Mouse (Mus musculus) kidney, postnatal 0 days (tissue): ENCODE data around the gene Ubr1. TPM values are rescaled to one million over a fixed set of nuclear protein-coding genes. Genes with fewer than 3 reads are reported as not detected.

ENCODE experiments used
- ATAC-seq: fragments of 200-750 bp; cut with Nextera tagmentation; replicated peaks from 2 replicates; pipeline ENCODE4 v1.8.0; 2017; ENCODE audit warnings: low read depth, moderate number of reproducible peaks, moderate TSS enrichment, moderate library complexity; ENCODE audit not compliant: low FRiP score
- DNase-seq: peaks from one replicate; pipeline ENCODE4 v3.0.0-alpha.2; 2016; ENCODE audit warnings: low spot score
- H3K27ac ChIP-seq: fragments of 300-500 bp; sonication (generic); 2 replicates; pipeline ENCODE4 v1.5.1; 2014; ENCODE audit warnings: mild to moderate bottlenecking
- H3K27me3 ChIP-seq: fragments of 300-500 bp; sonication (generic); 2 replicates; pipeline ENCODE4 v1.6.1; 2014; ENCODE audit warnings: low read length, mixed read lengths; ENCODE audit not compliant: insufficient read depth
- H3K36me3 ChIP-seq: fragments of 300-500 bp; sonication (generic); 2 replicates; pipeline ENCODE4 v1.6.1; 2014; ENCODE audit warnings: low read length, mixed read lengths; ENCODE audit not compliant: insufficient read depth
- H3K4me1 ChIP-seq: fragments of 300-500 bp; sonication (generic); replicated peaks from 2 replicates; pipeline ENCODE4 v1.6.1; 2014; ENCODE audit warnings: antibody characterized with exemption, low read length, mixed read lengths; ENCODE audit not compliant: insufficient read depth
- H3K4me2 ChIP-seq: fragments of 300-500 bp; sonication (generic); 2 replicates; pipeline ENCODE4 v1.6.1; 2014; ENCODE audit warnings: mild to moderate bottlenecking, low read length, moderate library complexity, mixed read lengths
- H3K4me3 ChIP-seq: fragments of 300-500 bp; sonication (generic); replicated peaks from 2 replicates; pipeline ENCODE4 v1.5.1; 2014; ENCODE audit warnings: low read depth, low read length
- H3K9ac ChIP-seq: fragments of 300-500 bp; sonication (generic); 2 replicates; pipeline ENCODE4 v1.6.1; 2014; ENCODE audit warnings: low read depth, low read length
- H3K9me3 ChIP-seq: fragments of 300-500 bp; sonication (generic); replicated peaks from 2 replicates; pipeline ENCODE4 v1.6.1; 2016; ENCODE audit warnings: low read length, inconsistent platforms, mixed read lengths
- CTCF ChIP-seq: IDR thresholded peaks from 2 replicates; pipeline ENCODE4 v1.5.1; 2016; ENCODE audit warnings: antibody characterized with exemption, low read depth, mild to moderate bottlenecking, moderate library complexity
- WGBS: fragments of 180-500 bp; shearing (Covaris S2); extraction: QIAGEN DNeasy Blood & Tissue Kit; methylation state at CpG from one replicate; pipeline ENCODE4 v1.1.7; 2014; 5-methylcytosine and 5-hydroxymethylcytosine counted together
- polyA plus RNA-seq: library from polyadenylated mRNA; unstranded; fragments of >200 nt; fragmentation: Nextera tagmentation; extraction: Ambion mirVana; gene quantifications from 2 replicates; pipeline ENCODE4 v1.2.1, GENCODE M21; 2015

Ubr1 gene
- polyA plus RNA-seq, 1 experiment from 2014 or later: 16.2 TPM

DNA sequence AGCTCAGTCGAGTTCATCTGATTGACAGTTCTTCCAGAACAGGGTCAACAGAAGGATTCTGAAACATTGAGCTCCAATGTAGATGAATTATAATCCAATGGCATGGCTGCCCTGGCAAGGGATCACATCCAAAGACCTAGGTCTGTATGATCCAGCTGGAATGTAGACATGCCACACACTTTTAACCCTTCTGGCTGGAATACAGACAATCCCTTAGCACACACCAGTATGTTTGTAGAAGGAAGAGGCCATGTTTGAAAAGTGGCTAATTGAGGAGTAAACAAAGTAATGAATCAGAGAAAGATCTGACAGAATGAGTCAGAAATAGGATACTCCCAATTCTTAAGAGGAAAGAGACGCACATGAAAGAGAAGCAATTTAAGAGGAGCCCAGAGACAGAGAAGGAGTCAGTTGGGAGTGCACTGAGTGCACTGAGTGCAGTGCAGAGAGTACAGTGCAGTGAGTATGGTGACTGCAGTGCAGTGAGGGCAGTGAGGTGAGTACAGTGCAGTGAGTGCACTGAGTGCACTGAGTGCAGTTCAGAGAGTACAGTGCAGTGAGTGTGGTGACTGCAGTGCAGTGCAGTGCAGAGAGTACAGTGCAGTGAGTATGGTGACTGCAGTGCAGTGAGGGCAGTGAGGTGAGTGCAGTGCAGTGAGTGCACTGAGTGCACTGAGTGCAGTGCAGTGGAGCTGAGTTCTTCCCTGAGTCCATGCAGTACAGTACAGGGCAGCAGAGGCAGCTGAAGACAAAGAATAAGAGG is 18.2 kb downstream of the Ubr1 start:
- DNase-seq: peak; percentile 18
- H3K4me3 ChIP-seq: no peak overlapping the region
- peak overlapping the region; percentile 47 for H3K27ac ChIP-seq
- H3K4me2 ChIP-seq: no peak overlapping the region
- H3K4me1 ChIP-seq: no peaks in the 10 kb centered on the region
- 45% methylated on average over 2 of the region's 2 CpGs for WGBS
- no peak for TF ChIP-seq CTCF
- H3K27me3 ChIP-seq: no peaks in the 10 kb centered on the region
- peaks cover 16% of the 10 kb centered on the region; the same call in 1 of the 2 replicates for H3K36me3 ChIP-seq
- H3K9me3 ChIP-seq: no peaks in the 10 kb centered on the region
- ATAC-seq: peak; percentile 81
- no peak overlapping the region for H3K9ac ChIP-seq

DNA sequence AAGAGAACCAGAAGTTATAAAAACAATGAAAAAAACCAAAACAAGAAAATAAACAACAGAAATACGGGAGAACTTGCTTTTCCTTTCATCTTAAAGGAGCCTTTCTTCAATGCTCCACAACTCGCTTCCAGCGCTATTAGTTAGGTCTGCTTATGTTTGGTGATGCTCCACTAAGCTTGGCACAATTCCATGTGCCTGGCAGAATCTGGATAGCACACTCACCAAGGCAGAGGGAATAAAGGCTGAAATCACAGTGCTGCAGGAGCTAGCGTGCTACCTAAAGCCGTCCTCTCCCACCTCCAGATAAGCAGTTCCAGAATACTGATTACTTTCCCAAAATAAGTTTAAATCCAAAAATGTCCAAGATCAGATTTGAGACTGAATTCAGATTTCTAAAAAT is 19.3 kb downstream of the Ubr1 start:
- TF ChIP-seq CTCF: no peak
- no peaks in the 10 kb centered on the region for H3K9me3 ChIP-seq
- H3K4me1 ChIP-seq: no peaks in the 10 kb centered on the region
- no peak overlapping the region for H3K4me2 ChIP-seq
- DNase-seq: no peak
- no peaks in the 10 kb centered on the region for H3K27me3 ChIP-seq
- no peak overlapping the region for H3K9ac ChIP-seq
- peaks cover 27% of the 10 kb centered on the region; the same call in 1 of the 2 replicates for H3K36me3 ChIP-seq
- ATAC-seq: no peak
- WGBS: 73% methylated on average over 5 of the region's 5 CpGs
- H3K4me3 ChIP-seq: no peak overlapping the region
- H3K27ac ChIP-seq: no peak overlapping the region

DNA sequence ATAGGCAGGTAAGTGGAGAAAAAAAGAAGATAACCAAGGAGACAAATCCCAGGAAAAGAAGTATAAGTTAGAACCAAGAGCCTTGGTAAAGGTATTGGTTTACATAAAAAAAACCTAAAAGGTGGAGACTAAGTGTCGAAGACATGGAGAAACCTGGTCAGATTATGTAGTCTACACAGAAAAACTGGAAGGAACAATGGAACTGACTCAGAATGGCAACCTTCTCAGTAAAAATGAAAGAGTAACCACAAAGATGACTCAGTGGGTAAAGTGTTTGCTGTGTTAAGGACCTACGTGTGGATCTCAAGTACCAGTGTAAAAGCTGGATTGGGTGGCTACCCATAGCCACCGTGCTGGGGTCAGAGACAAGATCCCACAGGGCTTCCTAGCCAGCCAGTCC is 37.5 kb downstream of the Ubr1 start:
- H3K4me3 ChIP-seq: no peak overlapping the region
- no peaks in the 10 kb centered on the region for H3K27me3 ChIP-seq
- DNase-seq (no peak), ATAC-seq (no peak)
- no peaks in the 10 kb centered on the region for H3K9me3 ChIP-seq
- H3K4me2 ChIP-seq: no peak overlapping the region
- no peak overlapping the region for H3K9ac ChIP-seq
- no peak for TF ChIP-seq CTCF
- 94% methylated on average over 3 of the region's 3 CpGs for WGBS
- peaks cover 42% of the 10 kb centered on the region for H3K36me3 ChIP-seq
- H3K4me1 ChIP-seq: no peaks in the 10 kb centered on the region
- H3K27ac ChIP-seq: no peak overlapping the region

DNA sequence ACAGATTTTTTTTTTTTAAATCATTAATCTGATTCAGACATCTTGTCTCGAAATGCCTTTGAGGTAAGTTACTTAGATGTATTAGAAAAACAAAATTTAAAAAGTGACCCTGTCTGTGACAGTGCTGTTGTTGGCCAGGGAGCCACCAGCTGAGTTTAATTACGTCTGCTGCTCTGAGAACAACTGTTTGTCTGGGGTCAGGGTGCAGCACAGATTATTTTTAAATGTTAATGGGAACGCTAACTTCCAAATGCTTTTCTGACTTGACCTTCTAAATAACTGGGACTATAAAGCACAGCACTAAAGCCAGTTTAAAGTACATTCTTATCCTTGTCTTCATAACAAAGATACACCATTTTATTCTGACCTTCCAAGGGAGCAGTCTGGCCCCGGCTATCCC is 61.0 kb downstream of the Ubr1 start:
- no peaks in the 10 kb centered on the region for H3K4me1 ChIP-seq
- peak; percentile 68 for DNase-seq
- no peak overlapping the region for H3K4me2 ChIP-seq
- no peaks in the 10 kb centered on the region for H3K9me3 ChIP-seq
- no peak overlapping the region for H3K9ac ChIP-seq
- peaks cover 24% of the 10 kb centered on the region for H3K36me3 ChIP-seq
- no peaks in the 10 kb centered on the region for H3K27me3 ChIP-seq
- 50% methylated on average over 4 of the region's 4 CpGs for WGBS
- no peak for ATAC-seq
- no peak for TF ChIP-seq CTCF
- no peak overlapping the region for H3K4me3 ChIP-seq
- peak overlapping the region; percentile 42; the same call in 1 of the 2 replicates for H3K27ac ChIP-seq

DNA sequence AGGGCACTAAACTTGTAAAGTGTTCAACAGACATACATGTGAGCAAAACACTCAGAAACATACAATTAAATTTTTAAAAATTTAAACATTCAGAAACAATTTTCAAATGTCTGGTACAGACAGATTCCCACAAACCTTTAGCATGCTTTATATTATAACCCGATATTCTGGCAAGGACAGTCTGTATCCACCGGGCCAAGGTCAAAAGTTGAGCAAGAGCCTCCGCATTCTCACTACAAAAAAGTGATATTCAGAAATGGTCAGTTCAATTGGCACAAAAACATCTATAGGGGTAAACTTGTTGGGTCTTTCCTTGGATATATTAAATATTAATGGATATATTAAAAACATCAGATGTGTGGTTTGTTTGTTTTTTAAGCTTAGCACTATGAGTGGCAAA is 74.2 kb downstream of the Ubr1 start:
- H3K36me3 ChIP-seq: peaks cover 56% of the 10 kb centered on the region

DNA sequence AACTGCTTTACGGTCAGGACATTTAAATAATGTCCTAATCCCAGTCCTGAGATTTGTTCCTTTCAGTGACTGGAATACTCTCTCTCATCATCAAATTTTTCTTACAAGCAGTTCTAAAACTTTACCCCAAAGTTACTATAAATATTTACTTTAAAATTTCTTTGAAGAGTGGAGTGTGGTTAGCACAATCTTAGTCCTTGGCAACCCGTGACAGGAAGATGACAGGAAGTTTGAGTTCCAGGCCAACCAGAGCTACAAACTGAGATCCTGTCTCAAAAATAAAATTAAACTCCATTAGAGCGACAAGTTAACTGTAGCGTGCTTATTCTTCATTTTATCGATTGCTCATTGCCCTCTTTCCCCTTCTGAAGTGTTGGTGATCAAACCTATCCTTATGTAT is 82.9 kb downstream of the Ubr1 start:
- peaks cover 40% of the 10 kb centered on the region for H3K36me3 ChIP-seq
- H3K27ac ChIP-seq: no peak overlapping the region
- no peak for DNase-seq
- H3K9ac ChIP-seq: no peak overlapping the region
- no peaks in the 10 kb centered on the region for H3K9me3 ChIP-seq
- 88% methylated on average over 5 of the region's 5 CpGs for WGBS
- no peak overlapping the region for H3K4me3 ChIP-seq
- ATAC-seq: no peak
- H3K27me3 ChIP-seq: no peaks in the 10 kb centered on the region
- no peak for TF ChIP-seq CTCF
- H3K4me2 ChIP-seq: no peak overlapping the region
- H3K4me1 ChIP-seq: no peaks in the 10 kb centered on the region

More for the DNA sequence above, 74.2 kb downstream of the Ubr1 start:
- no peak for ATAC-seq
- Histone ChIP-seq H3K4me1 (no peaks in the 10 kb centered on the region), H3K4me2 (no peak overlapping the region), H3K27me3 (no peaks in the 10 kb centered on the region), H3K4me3 (no peak overlapping the region), H3K27ac (no peak overlapping the region), H3K9ac (no peak overlapping the region), H3K9me3 (no peaks in the 10 kb centered on the region)
- no peak for TF ChIP-seq CTCF
- no peak for DNase-seq
- WGBS: 95% methylated on average over 3 of the region's 3 CpGs

DNA sequence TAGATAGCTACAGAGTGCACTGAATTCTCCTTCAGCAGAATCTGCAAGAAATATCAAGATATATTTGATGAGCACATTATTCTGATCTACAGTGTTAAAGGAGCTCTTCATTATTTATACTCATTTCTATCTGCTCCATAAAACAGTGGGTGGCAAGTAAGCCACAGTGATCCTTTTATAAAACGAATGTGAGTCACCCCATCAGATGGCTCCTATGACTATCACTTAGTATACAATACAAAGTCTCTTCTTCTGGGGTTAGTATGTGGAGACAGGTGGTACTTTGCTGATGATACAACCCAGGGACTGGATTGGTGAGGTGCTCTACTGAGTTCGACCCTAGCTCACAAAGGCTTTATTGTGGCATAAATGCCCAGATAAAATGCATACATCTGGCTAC is 97.3 kb downstream of the Ubr1 start:
- H3K36me3 ChIP-seq: peaks cover 26% of the 10 kb centered on the region
- ATAC-seq: no peak
- H3K4me3 ChIP-seq: no peak overlapping the region
- no peak overlapping the region for H3K4me2 ChIP-seq
- no peak overlapping the region for H3K27ac ChIP-seq
- WGBS: 85% methylated on average over 2 of the region's 2 CpGs
- no peak for DNase-seq
- H3K9ac ChIP-seq: no peak overlapping the region
- no peak for TF ChIP-seq CTCF
- H3K4me1 ChIP-seq: no peaks in the 10 kb centered on the region
- H3K9me3 ChIP-seq: no peaks in the 10 kb centered on the region
- H3K27me3 ChIP-seq: no peaks in the 10 kb centered on the region
